Mouse (Mus musculus) intestine, embryonic 16.5 days (tissue): Measurements from ENCODE around the gene Kmt5b. TPM values are rescaled to one million over a fixed set of nuclear protein-coding genes. Genes with fewer than 3 reads are reported as not detected.

Experiments used
- ATAC-seq: fragments of 200-750 bp; cut with Nextera tagmentation; 2 replicates; pipeline ENCODE4 v1.8.0; 2017; ENCODE audit warnings: moderate TSS enrichment, moderate library complexity
- H3K27ac ChIP-seq: fragments of 300-500 bp; sonication (generic); 2 replicates; pipeline ENCODE4 v1.5.1; 2014; ENCODE audit warnings: mild to moderate bottlenecking, low read length
- H3K27me3 ChIP-seq: fragments of 300-500 bp; sonication (generic); replicated peaks from 2 replicates; pipeline ENCODE4 v1.6.1; 2014; ENCODE audit warnings: low read length, control low read depth, mixed read lengths; ENCODE audit not compliant: control insufficient read depth, insufficient read depth
- H3K36me3 ChIP-seq: fragments of 300-500 bp; sonication (generic); 2 replicates; pipeline ENCODE4 v1.6.1; 2014; ENCODE audit warnings: low read length, control low read depth; ENCODE audit not compliant: control insufficient read depth, insufficient read depth
- H3K4me1 ChIP-seq: fragments of 300-500 bp; sonication (generic); 2 replicates; pipeline ENCODE4 v1.6.1; 2014; ENCODE audit warnings: low read length, control low read depth, mixed read lengths; ENCODE audit not compliant: control insufficient read depth, insufficient read depth
- H3K4me2 ChIP-seq: fragments of 300-500 bp; sonication (generic); 2 replicates; pipeline ENCODE4 v1.6.1; 2014; ENCODE audit warnings: low read depth, low read length, control low read depth
- H3K4me3 ChIP-seq: fragments of 300-500 bp; sonication (generic); 2 replicates; pipeline ENCODE4 v1.5.1; 2014; ENCODE audit warnings: mild to moderate bottlenecking, low read length
- H3K9ac ChIP-seq: fragments of 300-500 bp; sonication (generic); 2 replicates; pipeline ENCODE4 v1.6.1; 2014; ENCODE audit warnings: low read depth, low read length
- H3K9me3 ChIP-seq: fragments of 300-500 bp; sonication (generic); 2 replicates; pipeline ENCODE4 v1.6.1; 2016; ENCODE audit warnings: low read length, control low read depth; ENCODE audit not compliant: control insufficient read depth
- WGBS: fragments of 180-500 bp; shearing (Covaris S2); extraction: QIAGEN DNeasy Blood & Tissue Kit; methylation state at CpG from one replicate; pipeline ENCODE4 v1.1.7; 2014; 5-methylcytosine and 5-hydroxymethylcytosine counted together
- polyA plus RNA-seq: library from polyadenylated mRNA; unstranded; fragments of >200 nt; fragmentation: Nextera tagmentation; extraction: Ambion mirVana; gene quantifications from 2 replicates; pipeline ENCODE4 v1.2.1, GENCODE M21; 2015

The Kmt5b gene
- polyA plus RNA-seq, 1 experiment from 2014 or later = 16.5 TPM

DNA sequence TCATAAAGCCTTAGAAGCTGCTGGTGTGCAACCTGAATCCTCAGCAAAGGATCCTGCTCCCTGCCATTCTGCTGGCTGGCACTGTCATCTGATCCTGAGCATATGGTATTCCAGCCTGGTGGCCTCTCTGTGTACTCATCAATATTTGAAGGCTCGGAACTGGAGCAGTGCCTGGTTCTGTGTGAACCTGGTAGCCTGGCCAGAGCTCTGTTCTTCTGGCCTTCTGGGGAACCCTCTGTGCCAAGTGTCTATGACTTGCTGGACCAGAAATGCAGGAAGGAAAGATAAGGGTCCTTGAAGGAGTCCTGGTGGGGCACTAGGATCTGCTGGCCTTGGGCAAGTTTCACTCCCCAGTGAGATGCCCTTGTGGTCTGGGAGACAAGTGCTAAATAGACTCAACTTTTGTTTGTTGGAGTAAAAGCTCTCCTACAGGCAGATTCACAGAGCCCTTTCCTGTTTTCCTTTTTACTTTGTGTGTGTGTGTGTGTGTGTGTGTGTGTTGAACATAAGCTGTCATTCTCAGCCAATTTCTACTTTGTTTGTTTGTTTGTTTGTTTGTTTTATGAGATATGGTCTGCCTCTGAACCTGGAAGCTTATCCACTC lies 78.7 kb downstream of the Kmt5b start:
- Histone ChIP-seq H3K27ac (no peak overlapping the region), H3K4me3 (no peak overlapping the region)

GRCm38 (mm10) chr19:3846676-3847604 lies 79.7 kb downstream of the Kmt5b start:
- H3K9ac ChIP-seq = no peak overlapping the region
- no peaks in the 10 kb centered on the region for H3K27me3 ChIP-seq
- no peak overlapping the region for H3K27ac ChIP-seq
- no peak overlapping the region for H3K4me3 ChIP-seq
- peaks cover 15% of the 10 kb centered on the region; the same call in 1 of the 2 replicates for H3K4me1 ChIP-seq
- 78% methylated on average over 10 of the region's 10 CpGs for WGBS
- no peaks in the 10 kb centered on the region for H3K9me3 ChIP-seq
- no peak overlapping the region for H3K4me2 ChIP-seq
- H3K36me3 ChIP-seq = no peaks in the 10 kb centered on the region
- ATAC-seq = no peak

More for the DNA sequence above, 78.7 kb downstream of the Kmt5b start:
- no peak overlapping the region for H3K4me2 ChIP-seq
- no peak overlapping the region for H3K9ac ChIP-seq
- H3K36me3 ChIP-seq = no peaks in the 10 kb centered on the region
- 71% methylated on average over 1 of the region's 1 CpGs for WGBS
- peaks cover 12% of the 10 kb centered on the region; the same call in 1 of the 2 replicates for H3K4me1 ChIP-seq
- no peaks in the 10 kb centered on the region for H3K27me3 ChIP-seq
- ATAC-seq = no peak
- no peaks in the 10 kb centered on the region for H3K9me3 ChIP-seq

- ATAC-seq = no peak
- no peak overlapping the region for H3K9ac ChIP-seq
- H3K4me2 ChIP-seq = no peak overlapping the region
- no peaks in the 10 kb centered on the region for H3K27me3 ChIP-seq
- peaks cover 12% of the 10 kb centered on the region; the same call in 1 of the 2 replicates for H3K4me1 ChIP-seq
- no peaks in the 10 kb centered on the region for H3K36me3 ChIP-seq
- H3K27ac ChIP-seq = no peak overlapping the region
- 74% methylated on average over 5 of the region's 5 CpGs for WGBS
- no peaks in the 10 kb centered on the region for H3K9me3 ChIP-seq
- no peak overlapping the region for H3K4me3 ChIP-seq
Measured at GRCm38 (mm10) chr19:3847711-3848110, 80.5 kb downstream of the Kmt5b start.

DNA sequence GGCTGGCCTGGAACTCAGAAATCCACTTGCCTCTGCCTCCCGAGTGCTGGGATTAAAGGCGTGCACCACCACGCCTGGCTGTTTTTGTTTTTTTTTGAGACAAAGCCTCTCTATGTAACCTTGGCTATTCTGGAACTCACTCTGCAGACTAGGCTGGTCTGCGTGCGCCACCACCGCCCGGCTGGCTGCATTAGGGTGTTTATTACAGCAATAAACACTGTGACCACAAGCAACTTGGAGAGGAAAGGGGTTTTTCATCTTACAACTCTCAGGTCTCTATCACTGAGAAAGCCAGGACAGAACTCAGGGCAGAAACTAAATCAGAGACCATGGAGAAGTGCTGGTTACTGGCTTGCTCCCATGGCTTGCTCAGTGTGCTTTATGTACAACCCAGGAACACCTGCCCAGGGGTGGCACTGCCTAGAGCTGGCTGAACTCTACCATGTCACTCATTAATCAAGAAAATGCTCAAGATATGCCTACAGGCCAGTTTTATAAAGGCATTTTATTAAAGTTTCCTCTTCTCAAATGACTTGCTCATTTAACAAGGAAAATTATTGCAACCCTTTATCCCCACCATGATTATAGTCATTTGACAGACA lies 81.1 kb downstream of the Kmt5b start:
- Histone ChIP-seq H3K27ac (peak overlapping the region; percentile 65), H3K27me3 (no peaks in the 10 kb centered on the region), H3K4me2 (no peak overlapping the region), H3K4me3 (no peak overlapping the region), H3K36me3 (no peaks in the 10 kb centered on the region), H3K4me1 (peaks cover 11% of the 10 kb centered on the region; the same call in 1 of the 2 replicates), H3K9me3 (no peaks in the 10 kb centered on the region), H3K9ac (0 out of 2 replicates have a peak overlapping the region, but pooled peaks have one; percentile 7)
- no peak for ATAC-seq
- WGBS = 36% methylated on average over 7 of the region's 7 CpGs

DNA sequence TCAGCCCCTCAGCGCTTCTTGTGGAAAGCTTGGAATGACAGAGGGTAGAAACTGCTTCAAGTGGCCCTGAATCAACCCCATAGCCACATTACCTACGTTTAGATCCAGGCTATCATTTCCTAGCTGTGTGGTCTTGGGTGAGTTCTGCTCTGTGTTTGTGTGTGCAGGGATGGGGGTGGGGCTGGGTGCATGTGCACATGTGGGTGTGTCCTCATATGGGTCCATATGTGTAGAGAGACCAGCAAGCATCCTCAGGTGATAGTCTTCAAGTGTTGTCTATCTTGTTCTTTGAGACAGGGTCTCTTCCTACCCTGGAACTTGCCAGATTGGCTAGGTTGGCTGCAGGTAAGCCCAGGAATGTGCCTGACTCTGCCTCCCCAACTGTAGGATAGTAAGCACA lies 82.0 kb downstream of the Kmt5b start:
- Histone ChIP-seq H3K4me3 (no peak overlapping the region), H3K27ac (peak overlapping the region; percentile 84), H3K4me1 (peaks cover 15% of the 10 kb centered on the region; the same call in 1 of the 2 replicates), H3K9ac (no peak overlapping the region), H3K27me3 (no peaks in the 10 kb centered on the region), H3K36me3 (no peaks in the 10 kb centered on the region), H3K4me2 (no peak overlapping the region), H3K9me3 (no peaks in the 10 kb centered on the region)
- WGBS = 86% methylated on average over 2 of the region's 2 CpGs
- no peak for ATAC-seq

GRCm38 (mm10) chr19:3850076-3850475 lies 82.9 kb downstream of the Kmt5b start:
- no peak overlapping the region for H3K4me2 ChIP-seq
- WGBS = 53% methylated on average over 5 of the region's 5 CpGs
- peak overlapping the region; percentile 96 for H3K27ac ChIP-seq
- no peak overlapping the region for H3K4me3 ChIP-seq
- no peaks in the 10 kb centered on the region for H3K9me3 ChIP-seq
- no peaks in the 10 kb centered on the region for H3K27me3 ChIP-seq
- no peak overlapping the region for H3K9ac ChIP-seq
- ATAC-seq = peak; percentile 45
- peaks cover 17% of the 10 kb centered on the region for H3K4me1 ChIP-seq
- H3K36me3 ChIP-seq = no peaks in the 10 kb centered on the region

- peak overlapping the region; percentile 90 for H3K4me3 ChIP-seq
- no peaks in the 10 kb centered on the region for H3K36me3 ChIP-seq
- H3K27ac ChIP-seq = peak overlapping the region; percentile 96
- H3K9ac ChIP-seq = peak overlapping the region; percentile 67
- peaks cover 26% of the 10 kb centered on the region for H3K4me1 ChIP-seq
- no peaks in the 10 kb centered on the region for H3K27me3 ChIP-seq
- no peaks in the 10 kb centered on the region for H3K9me3 ChIP-seq
- ATAC-seq = peak; percentile 31
- H3K4me2 ChIP-seq = peak overlapping the region; percentile 61
- WGBS = 4% methylated on average over 19 of the region's 19 CpGs
Measured at GRCm38 (mm10) chr19:3850847-3851469, 83.7 kb downstream of the Kmt5b start.

DNA sequence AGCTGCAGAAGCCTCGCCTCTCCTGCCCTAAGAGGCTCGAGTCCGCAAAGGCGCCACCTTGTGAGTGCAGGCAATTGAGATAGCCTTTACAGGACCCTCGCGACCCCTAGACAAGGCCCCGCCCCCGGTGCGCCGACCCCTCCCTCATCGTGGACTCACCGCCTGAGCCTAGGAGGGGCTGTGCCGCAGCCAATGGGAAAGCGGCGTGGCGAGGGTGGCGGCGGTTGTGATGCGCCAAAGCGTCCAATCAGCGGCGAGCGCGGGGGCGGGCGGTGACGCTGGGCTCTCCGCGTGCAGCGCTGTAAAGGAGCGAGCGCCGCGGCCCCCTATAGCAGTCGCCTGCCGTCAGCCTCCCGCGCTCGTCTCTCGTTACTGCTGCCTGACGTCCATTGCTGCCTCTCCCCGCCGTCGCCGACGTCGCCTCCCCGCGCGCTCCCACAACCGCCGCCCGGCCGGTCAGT lies 84.3 kb downstream of the Kmt5b start, which contains the start of gene Chka:
Chka (plus strand) TSS at position 272 of the 461 bp plus-strand sequence.
- Histone ChIP-seq H3K4me2 (peak within 1 kb of the TSS; percentile 69), H3K9me3 (no peaks in the 10 kb centered on the region), H3K27me3 (no peaks in the 10 kb centered on the region), H3K9ac (peak within 1 kb of the TSS; percentile 93), H3K4me1 (peaks cover 26% of the 10 kb centered on the region), H3K4me3 (peak within 1 kb of the TSS; percentile 90), H3K27ac (peak within 1 kb of the TSS; percentile 99), H3K36me3 (no peaks in the 10 kb centered on the region)
- ATAC-seq = peak; percentile 93
- WGBS = 0% methylated on average over 52 of the region's 54 CpGs
